Mouse (Mus musculus) heart, adult 2 months (tissue): ENCODE measurements around the gene Zfhx3. TPM values are rescaled to one million over a fixed set of nuclear protein-coding genes. Genes with fewer than 3 reads are reported as not detected.

ENCODE experiments used
- DNase-seq, 2 experiments: peaks; one replicate each; pipeline ENCODE4 v3.0.0; 2021
- H3K27ac ChIP-seq: fragments of 200-600 bp; 2 replicates; pipeline ENCODE4 v1.8.1; 2022
- H3K27me3 ChIP-seq: fragments of 200-500 bp; 2 replicates; pipeline ENCODE4 v1.6.1; 2012; ENCODE audit warnings: mild to moderate bottlenecking, low read length, inconsistent platforms, mixed read lengths; ENCODE audit not compliant: control insufficient read depth, insufficient read depth
- H3K36me3 ChIP-seq: fragments of 200-500 bp; 2 replicates; pipeline ENCODE4 v1.6.1; 2012; ENCODE audit warnings: low read length, inconsistent platforms; ENCODE audit not compliant: control insufficient read depth, insufficient read depth
- H3K4me1 ChIP-seq: fragments of 200-500 bp; 2 replicates; pipeline ENCODE4 v1.6.1; 2011; ENCODE audit warnings: low read length; ENCODE audit not compliant: control insufficient read depth, insufficient read depth
- H3K4me3 ChIP-seq: fragments of 200-600 bp; 2 replicates; pipeline ENCODE4 v1.8.1; 2022
- H3K79me2 ChIP-seq: fragments of 200-500 bp; replicated peaks from 2 replicates; pipeline ENCODE4 v1.6.1; 2012; ENCODE audit warnings: mild to moderate bottlenecking, inconsistent platforms, low read length, moderate library complexity, mixed read lengths; ENCODE audit not compliant: control insufficient read depth, insufficient read depth
- H3K9ac ChIP-seq: fragments of 200-500 bp; 2 replicates; pipeline ENCODE4 v1.6.1; 2012; ENCODE audit warnings: low read depth, mild to moderate bottlenecking, control low read depth, inconsistent platforms, low read length, mixed read lengths
- CTCF ChIP-seq: fragments of 200-600 bp; IDR thresholded peaks from 2 replicates; pipeline ENCODE4 v1.8.1; 2022; ENCODE audit warnings: antibody characterized with exemption, mild to moderate bottlenecking, moderate library complexity
- EP300 ChIP-seq: fragments of 200-500 bp; IDR thresholded peaks from 2 replicates; pipeline ENCODE4 v1.6.1; 2011; ENCODE audit warnings: low read depth, low read length, control low read depth; ENCODE audit not compliant: insufficient read depth
- POLR2A ChIP-seq: fragments of 200-500 bp; IDR thresholded peaks from 2 replicates; pipeline ENCODE4 v1.6.1; 2011; ENCODE audit warnings: mild to moderate bottlenecking, low read depth, low read length, control low read depth; ENCODE audit not compliant: insufficient read depth
- WGBS: fragments of 180-500 bp; shearing (Covaris S2); methylation state at CpG from one replicate; pipeline ENCODE4 v1.1.7; 2018; 5-methylcytosine and 5-hydroxymethylcytosine counted together
- intact Hi-C: fragments of 180-260 bp; cut with DNase I; formaldehyde crosslinking; loops from one replicate; pipeline ENCODE4 v1.15.1; 2025
- polyA plus RNA-seq: library from polyadenylated mRNA; depleted of rRNA; stranded (reverse); fragments of >200 nt; gene quantifications from 2 replicates; pipeline ENCODE4 v1.2.3, GENCODE M21; 2012
- total RNA-seq, 2 experiments: library from RNA; stranded (reverse); gene quantifications; 2 replicates each; pipeline ENCODE4 v1.2.3; 2021

The Zfhx3 gene
- total and polyA plus RNA-seq, 3 experiments = 1.8 to 8.3 (median 6.9) TPM

DNA sequence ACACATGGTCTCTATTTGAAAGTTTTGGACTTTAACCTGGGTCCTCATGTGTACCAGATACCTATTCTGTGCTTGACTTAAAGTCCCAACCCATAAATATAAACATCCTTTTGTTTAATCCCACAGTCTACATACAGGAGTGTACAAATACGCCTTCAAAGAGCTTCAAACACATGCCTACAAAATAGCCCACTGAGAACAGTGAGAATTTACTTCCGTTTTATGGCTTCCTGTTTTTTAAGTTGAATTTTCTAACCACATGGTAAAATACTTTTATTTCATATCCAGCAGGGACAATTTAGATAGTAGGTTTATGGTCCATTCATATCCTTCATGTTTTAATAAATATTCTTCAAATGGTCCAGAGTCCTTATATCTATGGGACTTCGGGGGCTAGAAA is 564.3 kb downstream of the Zfhx3 start:
- intact Hi-C loops = no loop called here
- Histone ChIP-seq H3K79me2 (no peaks in the 10 kb centered on the region), H3K4me3 (no peak overlapping the region), H3K27ac (no peak overlapping the region), H3K27me3 (no peaks in the 10 kb centered on the region), H3K4me1 (no peaks in the 10 kb centered on the region), H3K36me3 (no peaks in the 10 kb centered on the region), H3K9ac (no peak overlapping the region)
- TF ChIP-seq POLR2A = no peak
- no peak for TF ChIP-seq CTCF
- TF ChIP-seq EP300 = no peak
- 74% methylated on average over 3 of the region's 3 CpGs for WGBS
- DNase-seq = no peak

GRCm38 (mm10) chr8:108507769-108508168 is 565.3 kb downstream of the Zfhx3 start:
- intact Hi-C loops = no loop called here
- H3K79me2 ChIP-seq = no peaks in the 10 kb centered on the region
- no peak overlapping the region for H3K9ac ChIP-seq
- DNase-seq = no peak
- H3K4me3 ChIP-seq = no peak overlapping the region
- H3K4me1 ChIP-seq = no peaks in the 10 kb centered on the region
- WGBS = 82% methylated on average over 3 of the region's 3 CpGs
- no peak for TF ChIP-seq POLR2A
- no peak for TF ChIP-seq EP300
- no peak for TF ChIP-seq CTCF
- H3K27ac ChIP-seq = no peak overlapping the region
- H3K27me3 ChIP-seq = no peaks in the 10 kb centered on the region
- no peaks in the 10 kb centered on the region for H3K36me3 ChIP-seq

- no peak overlapping the region for H3K27ac ChIP-seq
- H3K4me3 ChIP-seq = no peak overlapping the region
- intact Hi-C loops = no loop called here
- no peaks in the 10 kb centered on the region for H3K4me1 ChIP-seq
- WGBS = 76% methylated on average over 14 of the region's 14 CpGs
- H3K9ac ChIP-seq = no peak overlapping the region
- no peaks in the 10 kb centered on the region for H3K27me3 ChIP-seq
- no peaks in the 10 kb centered on the region for H3K79me2 ChIP-seq
- H3K36me3 ChIP-seq = no peaks in the 10 kb centered on the region
- TF ChIP-seq EP300 = no peak
- no peak for TF ChIP-seq POLR2A
- no peak for TF ChIP-seq CTCF
- no peak for DNase-seq
These were observed 568.3 kb downstream of the Zfhx3 start for GRCm38 (mm10) chr8:108510641-108511325.

GRCm38 (mm10) chr8:108518116-108518515 is 575.7 kb downstream of the Zfhx3 start:
- no peak for DNase-seq
- H3K4me1 ChIP-seq = no peaks in the 10 kb centered on the region
- H3K79me2 ChIP-seq = no peaks in the 10 kb centered on the region
- intact Hi-C loops = no loop called here
- H3K36me3 ChIP-seq = no peaks in the 10 kb centered on the region
- H3K27me3 ChIP-seq = no peaks in the 10 kb centered on the region
- H3K4me3 ChIP-seq = no peak overlapping the region
- H3K27ac ChIP-seq = no peak overlapping the region
- 83% methylated on average over 7 of the region's 7 CpGs for WGBS
- H3K9ac ChIP-seq = no peak overlapping the region
- TF ChIP-seq CTCF = no peak
- no peak for TF ChIP-seq POLR2A
- TF ChIP-seq EP300 = no peak

DNA sequence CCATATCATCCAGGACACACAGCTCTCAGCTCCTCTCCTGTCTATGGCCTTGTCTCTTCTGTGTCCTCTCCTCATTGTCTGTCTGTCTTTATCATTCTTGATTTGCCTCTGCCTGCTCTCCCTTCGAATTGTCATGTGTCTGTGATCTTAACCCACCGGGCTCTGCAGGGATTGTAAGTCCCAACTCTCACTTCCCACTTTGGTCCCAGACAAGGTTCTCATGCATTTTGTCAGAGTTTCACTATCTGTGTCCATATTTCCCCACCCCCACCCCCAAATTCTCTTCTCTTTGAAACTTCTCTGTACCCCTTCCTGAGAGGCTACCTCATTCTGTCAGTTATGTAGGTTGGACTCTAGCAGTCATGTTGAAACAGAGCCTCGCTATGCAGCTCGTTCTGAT is 579.6 kb downstream of the Zfhx3 start:
- intact Hi-C loops = no loop called here
- no peak overlapping the region for H3K9ac ChIP-seq
- WGBS = 82% methylated on average over 4 of the region's 4 CpGs
- no peak for DNase-seq
- no peaks in the 10 kb centered on the region for H3K4me1 ChIP-seq
- H3K4me3 ChIP-seq = no peak overlapping the region
- no peak overlapping the region for H3K27ac ChIP-seq
- no peaks in the 10 kb centered on the region for H3K27me3 ChIP-seq
- no peaks in the 10 kb centered on the region for H3K79me2 ChIP-seq
- H3K36me3 ChIP-seq = no peaks in the 10 kb centered on the region
- no peak for TF ChIP-seq POLR2A
- no peak for TF ChIP-seq CTCF
- no peak for TF ChIP-seq EP300

DNA sequence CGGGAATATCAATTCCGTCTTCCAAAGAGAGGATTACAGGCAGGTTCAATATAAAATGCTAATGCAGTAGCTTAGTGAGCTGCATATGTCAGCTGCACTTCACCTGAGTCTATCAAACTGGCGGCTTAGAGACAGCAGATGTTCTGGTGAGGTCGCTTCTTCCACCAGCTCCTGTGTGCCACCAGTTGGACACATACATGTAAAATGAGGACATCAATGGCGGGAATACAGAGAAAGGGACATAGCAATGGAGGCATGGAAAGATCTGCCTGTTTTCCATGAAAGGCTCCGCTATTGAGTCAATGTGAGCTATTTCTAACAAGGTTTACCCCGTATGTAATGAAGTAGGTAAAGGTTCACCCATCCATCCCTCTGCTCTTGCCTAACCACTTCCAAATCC is 587.0 kb downstream of the Zfhx3 start:
- Histone ChIP-seq H3K9ac (no peak overlapping the region), H3K4me1 (no peaks in the 10 kb centered on the region), H3K79me2 (no peaks in the 10 kb centered on the region), H3K36me3 (no peaks in the 10 kb centered on the region), H3K27ac (no peak overlapping the region), H3K4me3 (no peak overlapping the region), H3K27me3 (no peaks in the 10 kb centered on the region)
- TF ChIP-seq POLR2A (no peak), CTCF (no peak), EP300 (no peak)
- intact Hi-C loops = no loop called here
- no peak for DNase-seq
- WGBS = 90% methylated on average over 7 of the region's 7 CpGs
